Mouse (Mus musculus) thymus, adult 2 months (tissue): ENCODE data around the gene Washc2. TPM values are rescaled to one million over a fixed set of nuclear protein-coding genes. Genes with fewer than 3 reads are reported as not detected.

Source experiments
- DNase-seq: peaks from one replicate; pipeline ENCODE4 v3.0.0; 2021
- H3K27ac ChIP-seq: fragments of 200-500 bp; 2 replicates; pipeline ENCODE4 v1.5.1; 2012; ENCODE audit warnings: low read length, control low read depth; ENCODE audit not compliant: control insufficient read depth, insufficient read depth
- H3K27me3 ChIP-seq: fragments of 200-500 bp; 2 replicates; pipeline ENCODE4 v1.6.1; 2012; ENCODE audit warnings: mild to moderate bottlenecking, low read length, moderate library complexity, mixed read lengths; ENCODE audit not compliant: control insufficient read depth, insufficient read depth
- H3K36me3 ChIP-seq: fragments of 200-500 bp; 2 replicates; pipeline ENCODE4 v1.6.1; 2012; ENCODE audit warnings: mild to moderate bottlenecking, low read length, moderate library complexity; ENCODE audit not compliant: control insufficient read depth, insufficient read depth
- H3K4me1 ChIP-seq: fragments of 200-500 bp; replicated peaks from 2 replicates; pipeline ENCODE4 v1.6.1; 2012; ENCODE audit warnings: low read length; ENCODE audit not compliant: control insufficient read depth, insufficient read depth
- H3K4me3 ChIP-seq: fragments of 200-500 bp; 2 replicates; pipeline ENCODE4 v1.5.1; 2012; ENCODE audit warnings: mild to moderate bottlenecking, low read length, control low read depth, moderate library complexity; ENCODE audit not compliant: control insufficient read depth, insufficient read depth
- CTCF ChIP-seq: fragments of 200-500 bp; IDR thresholded peaks from 2 replicates; pipeline ENCODE4 v1.5.1; 2012; ENCODE audit warnings: mild to moderate bottlenecking, control low read depth, low read length, moderate library complexity, borderline replicate concordance; ENCODE audit not compliant: control insufficient read depth, poor library complexity, insufficient read depth; ENCODE audit errors: extremely low read depth
- POLR2A ChIP-seq: fragments of 200-500 bp; IDR thresholded peaks from 2 replicates; pipeline ENCODE4 v1.6.1; 2012; ENCODE audit warnings: mild to moderate bottlenecking, low read length, control low read depth, moderate library complexity; ENCODE audit not compliant: control insufficient read depth, poor library complexity, insufficient read depth; ENCODE audit errors: extremely low read depth
- WGBS: fragments of 180-500 bp; shearing (Covaris S2); methylation state at CpG from one replicate; pipeline ENCODE4 v1.1.7; 2018; 5-methylcytosine and 5-hydroxymethylcytosine counted together
- polyA plus RNA-seq: library from polyadenylated mRNA; depleted of rRNA; stranded (reverse); fragments of >200 nt; gene quantifications from 2 replicates; pipeline ENCODE4 v1.2.3, GENCODE M21; 2012

Gene Washc2
- polyA plus RNA-seq, 1 experiment, result 61.7 TPM

GRCm38 (mm10) chr6:116189417-116189816 is 18.4 kb upstream of the Washc2 start:
- WGBS, result 25% methylated on average over 1 of the region's 1 CpGs
- Histone ChIP-seq H3K36me3 (no peaks in the 10 kb centered on the region), H3K4me1 (peaks cover 9% of the 10 kb centered on the region), H3K27me3 (no peaks in the 10 kb centered on the region), H3K27ac (no peak overlapping the region), H3K4me3 (no peak overlapping the region)
- TF ChIP-seq CTCF (no peak), POLR2A (no peak)
- peak; percentile 12 for DNase-seq

- 1% methylated on average over 51 of the region's 51 CpGs for WGBS
- Histone ChIP-seq H3K27me3 (no peaks in the 10 kb centered on the region), H3K27ac (no peak overlapping the region), H3K36me3 (no peaks in the 10 kb centered on the region), H3K4me3 (peak overlapping the region; percentile 68), H3K4me1 (peaks cover 9% of the 10 kb centered on the region)
- no peak for DNase-seq
- TF ChIP-seq POLR2A (no peak), CTCF (no peak)
Measured at GRCm38 (mm10) chr6:116192809-116193311, 15.0 kb upstream of the Washc2 start.

GRCm38 (mm10) chr6:116193394-116194393 is 14.1 kb upstream of the Washc2 start, which contains the start of gene Tmcc1:
Tmcc1 (minus strand) TSS chr6:116193486.
- 2% methylated on average over 62 of the region's 68 CpGs for WGBS
- Histone ChIP-seq H3K4me1 (peaks cover 9% of the 10 kb centered on the region), H3K36me3 (no peaks in the 10 kb centered on the region), H3K27me3 (no peaks in the 10 kb centered on the region), H3K4me3 (peak within 1 kb of the TSS; percentile 68), H3K27ac (no peak within 1 kb of the TSS)
- TF ChIP-seq CTCF, result no peak; the same call in 1 of the 2 replicates
- peak; percentile 58 for TF ChIP-seq POLR2A
- DNase-seq, result peak; percentile 100

GRCm38 (mm10) chr6:116195811-116196210 is 12.0 kb upstream of the Washc2 start:
- H3K27me3 ChIP-seq, result no peaks in the 10 kb centered on the region
- 84% methylated on average over 8 of the region's 8 CpGs for WGBS

GRCm38 (mm10) chr6:116198173-116198572 is 9.7 kb upstream of the Washc2 start:
- 31% methylated on average over 3 of the region's 3 CpGs for WGBS
- DNase-seq, result peak; percentile 19

More at GRCm38 (mm10) chr6:116195811-116196210, 12.0 kb upstream of the Washc2 start:
- TF ChIP-seq CTCF (no peak), POLR2A (no peak)
- H3K27ac ChIP-seq, result no peak overlapping the region
- no peaks in the 10 kb centered on the region for H3K36me3 ChIP-seq
- peaks cover 9% of the 10 kb centered on the region for H3K4me1 ChIP-seq
- H3K4me3 ChIP-seq, result no peak overlapping the region
- no peak for DNase-seq

GRCm38 (mm10) chr6:116199682-116200081 is 8.2 kb upstream of the Washc2 start:
- Histone ChIP-seq H3K27me3 (no peaks in the 10 kb centered on the region), H3K4me1 (no peaks in the 10 kb centered on the region), H3K27ac (no peak overlapping the region), H3K4me3 (no peak overlapping the region), H3K36me3 (no peaks in the 10 kb centered on the region)
- 55% methylated on average over 2 of the region's 2 CpGs for WGBS
- DNase-seq, result no peak
- TF ChIP-seq CTCF (no peak), POLR2A (no peak)

More at GRCm38 (mm10) chr6:116198173-116198572, 9.7 kb upstream of the Washc2 start:
- Histone ChIP-seq H3K36me3 (no peaks in the 10 kb centered on the region), H3K27ac (no peak overlapping the region), H3K27me3 (no peaks in the 10 kb centered on the region), H3K4me3 (no peak overlapping the region), H3K4me1 (peaks cover 6% of the 10 kb centered on the region; the same call in 1 of the 2 replicates)
- TF ChIP-seq CTCF (no peak), POLR2A (no peak)
